Mouse (Mus musculus) brain, embryonic 18.5 days (tissue): ENCODE results near the gene Ets1.

ENCODE experiments used
- DNase-seq: peaks from one replicate; pipeline ENCODE4 v3.0.0-alpha.2; 2012; ENCODE audit warnings: low read depth, low spot score

Gene Ets1

DNA sequence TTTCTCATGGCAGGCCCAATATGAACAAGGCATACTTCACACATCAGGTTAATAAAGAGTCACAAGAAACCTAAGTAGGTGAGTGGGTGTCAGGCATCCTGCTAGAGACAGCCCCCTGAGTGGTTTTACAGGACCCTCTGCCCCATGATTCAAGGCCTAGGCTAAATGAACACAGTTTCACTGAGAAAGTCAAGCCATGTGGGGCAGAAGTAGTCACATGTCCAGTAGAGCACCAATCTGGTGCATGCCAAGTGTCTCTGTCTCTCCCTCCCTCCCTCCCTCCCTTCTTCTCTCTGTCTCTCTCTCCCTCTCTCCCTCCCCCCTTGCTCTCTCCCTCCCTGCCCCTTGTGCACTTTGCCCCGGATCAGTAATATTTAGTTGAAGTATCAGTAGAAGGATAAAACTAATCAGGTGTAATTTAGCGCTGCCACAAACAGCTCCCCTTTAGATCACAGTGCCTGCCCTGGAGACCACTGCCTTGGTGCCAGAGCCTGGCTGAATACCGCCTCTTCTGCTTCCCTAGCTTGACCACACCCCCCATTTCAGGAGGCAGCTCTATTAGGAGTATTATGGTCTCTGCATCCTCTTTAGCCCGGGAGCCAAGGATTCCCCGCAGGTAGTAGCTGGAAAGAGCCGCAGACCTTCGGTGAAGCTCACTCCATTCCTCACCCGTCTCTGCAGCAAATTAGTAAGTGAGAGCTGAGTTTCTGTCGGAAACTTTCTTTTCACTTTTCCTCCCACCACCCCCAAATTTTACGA, at the start of gene Ets1:
Gene Ets1 (plus strand): TSS at position 595 of the 759 bp plus-strand sequence.
- no peak for DNase-seq

- peak; percentile 28 for DNase-seq
Observed at GRCm38 (mm10) chr9:32589900-32590299, 46.1 kb upstream of the Ets1 start.

GRCm38 (mm10) chr9:32590571-32590970, 45.5 kb upstream of the Ets1 start:
- no peak for DNase-seq

DNA sequence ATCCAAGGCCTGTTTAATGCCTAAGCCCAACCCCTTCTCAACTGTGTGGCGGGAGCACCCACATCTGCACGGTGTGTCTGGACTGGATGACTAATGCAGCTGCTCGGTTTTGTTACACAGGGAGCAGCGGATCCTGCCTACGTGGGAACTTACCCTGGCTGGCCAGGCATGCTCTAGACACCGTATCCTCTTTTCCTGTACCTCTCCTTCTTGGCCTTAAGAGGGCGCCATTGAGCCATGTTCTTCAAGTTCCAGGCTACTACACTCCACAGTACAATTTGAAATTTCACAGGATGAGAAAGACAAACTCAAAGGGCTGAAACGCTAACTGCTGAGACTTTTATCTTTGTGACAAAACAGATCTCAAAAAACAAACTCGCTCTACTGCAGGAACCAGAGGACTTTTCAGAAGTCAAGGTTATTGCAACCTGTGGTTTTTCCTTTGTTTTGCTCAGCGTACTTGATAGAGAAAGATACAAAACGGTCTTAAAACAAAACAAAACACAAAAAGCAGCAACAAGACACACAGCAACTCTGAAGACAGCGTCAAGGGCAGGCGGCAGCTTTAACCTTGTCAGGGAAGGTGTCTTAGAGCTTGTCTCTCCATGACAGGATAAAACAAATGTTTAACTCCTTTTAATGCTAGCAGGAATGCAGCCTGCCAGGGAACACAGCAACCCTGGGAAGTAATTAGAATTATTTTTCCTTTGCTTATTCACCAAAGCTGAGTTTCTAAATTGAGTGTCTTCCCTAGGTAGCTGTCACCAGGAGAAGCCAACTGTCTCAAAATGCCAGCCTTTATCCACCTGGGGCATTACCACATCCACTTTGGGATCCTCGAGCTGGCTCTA, 44.1 kb upstream of the Ets1 start:
- DNase-seq = peak; percentile 78

DNA sequence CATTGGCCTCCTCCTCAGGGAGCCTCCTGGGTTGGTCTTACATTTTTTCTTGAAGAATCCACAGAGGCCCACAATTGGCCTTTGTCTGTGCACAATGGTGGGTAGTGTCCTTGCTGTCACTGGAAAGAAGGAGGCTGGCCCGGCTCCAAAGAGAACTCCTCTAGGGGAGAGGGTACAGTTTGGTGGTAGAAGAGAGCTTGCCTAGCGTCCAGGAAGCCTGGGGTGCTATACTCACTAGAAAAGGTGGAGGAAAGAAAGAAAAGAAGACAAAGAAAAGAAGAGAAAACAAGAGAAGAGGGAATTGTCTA, 43.5 kb upstream of the Ets1 start:
- no peak for DNase-seq

DNA sequence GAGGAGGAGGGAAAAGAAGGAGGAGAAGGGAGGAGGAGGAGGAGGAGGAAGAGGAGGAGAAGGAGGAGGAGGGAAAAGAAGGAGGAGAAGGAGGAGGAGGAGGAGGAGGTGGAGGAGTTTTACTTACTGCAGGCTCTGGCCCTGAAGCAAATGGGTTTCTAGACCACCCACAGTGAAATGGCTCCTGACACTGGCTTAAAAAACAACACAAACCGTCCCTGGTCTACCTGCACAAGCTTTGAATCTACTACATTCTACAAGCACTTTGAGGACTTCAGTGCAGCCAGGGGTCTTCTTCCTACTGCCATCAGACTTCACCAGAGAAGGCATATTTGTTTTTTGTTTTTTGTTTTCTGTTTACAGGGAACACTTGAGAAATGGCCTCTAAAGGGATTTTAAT, 42.2 kb upstream of the Ets1 start:
- DNase-seq = no peak

GRCm38 (mm10) chr9:32594346-32594745, 41.7 kb upstream of the Ets1 start:
- no peak for DNase-seq

DNA sequence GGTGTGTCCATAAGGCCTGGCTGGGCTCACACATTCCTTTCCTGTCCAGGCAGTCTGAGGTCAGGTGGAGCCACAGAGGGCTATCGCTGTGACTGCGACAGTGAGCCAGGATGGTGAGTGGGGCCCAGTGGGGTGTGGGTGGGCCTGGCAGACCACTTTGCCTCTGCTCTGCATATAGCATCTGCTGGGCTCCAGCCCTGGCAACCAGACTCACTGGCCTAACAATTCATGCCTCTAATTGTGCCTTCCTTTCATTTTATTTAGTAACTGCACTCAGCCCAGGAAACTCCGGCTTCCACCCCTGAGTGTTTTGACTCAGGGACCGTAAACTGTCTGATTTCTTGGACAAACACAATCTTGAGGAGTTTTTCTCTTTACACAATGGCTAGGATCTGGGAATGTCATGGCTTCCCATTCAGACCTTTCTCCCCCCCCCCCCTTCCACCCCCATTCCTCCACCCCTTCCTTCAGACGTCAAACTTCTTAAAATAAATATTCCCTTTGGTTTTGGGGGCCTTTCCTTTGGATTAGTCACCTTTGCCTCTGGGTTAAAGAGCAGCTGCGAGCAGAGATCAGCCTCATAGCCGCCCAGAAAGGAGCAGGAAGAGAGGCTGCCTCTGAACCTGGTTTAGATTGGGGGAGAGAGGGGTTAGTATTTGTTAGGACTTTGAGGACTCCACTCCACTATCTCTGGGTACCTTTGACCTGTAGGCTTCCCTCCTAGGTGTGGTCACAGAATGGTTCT, 40.8 kb upstream of the Ets1 start:
- no peak for DNase-seq

DNA sequence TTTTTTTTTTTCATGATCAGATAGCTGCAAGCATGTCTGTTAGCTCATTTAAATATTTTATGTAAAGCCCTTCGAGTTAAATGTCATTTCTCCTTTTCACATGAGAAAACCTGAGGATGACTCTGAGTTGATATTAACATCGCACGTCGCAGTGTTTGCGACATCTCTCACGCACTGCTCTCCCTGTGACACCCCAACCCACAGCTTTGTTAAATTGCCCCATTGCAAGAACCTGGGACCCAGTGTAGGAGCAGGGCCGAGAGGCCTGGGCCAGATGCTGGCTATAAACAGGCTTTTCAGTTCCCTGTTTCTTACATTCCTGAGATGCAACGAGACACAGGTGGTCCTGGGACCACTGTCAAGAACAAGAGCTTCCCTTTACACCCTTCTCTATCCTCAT, 39.7 kb upstream of the Ets1 start:
- DNase-seq = no peak

DNA sequence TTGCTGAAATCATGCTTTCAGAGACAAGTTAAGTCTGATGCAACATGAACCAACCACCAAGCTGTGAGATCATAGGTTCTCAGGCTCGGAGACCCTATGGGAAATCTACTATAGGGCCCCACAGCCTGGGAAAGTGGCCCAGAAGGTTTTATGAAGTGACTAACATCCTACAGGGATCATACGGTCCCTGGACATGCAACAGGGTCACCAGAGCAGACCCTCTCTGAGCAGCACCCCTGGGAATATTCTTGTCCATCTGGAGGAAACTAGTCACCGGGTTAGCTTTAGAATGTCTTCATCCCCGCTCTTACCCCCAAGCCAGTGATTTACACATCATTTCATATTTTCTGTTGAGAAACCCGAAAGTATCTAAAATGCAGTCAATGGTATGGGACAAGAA, 34.1 kb upstream of the Ets1 start:
- no peak for DNase-seq

- DNase-seq = no peak
Observed at GRCm38 (mm10) chr9:32603097-32603496, 32.9 kb upstream of the Ets1 start.

GRCm38 (mm10) chr9:32607218-32607617, 28.8 kb upstream of the Ets1 start:
- DNase-seq = no peak

DNA sequence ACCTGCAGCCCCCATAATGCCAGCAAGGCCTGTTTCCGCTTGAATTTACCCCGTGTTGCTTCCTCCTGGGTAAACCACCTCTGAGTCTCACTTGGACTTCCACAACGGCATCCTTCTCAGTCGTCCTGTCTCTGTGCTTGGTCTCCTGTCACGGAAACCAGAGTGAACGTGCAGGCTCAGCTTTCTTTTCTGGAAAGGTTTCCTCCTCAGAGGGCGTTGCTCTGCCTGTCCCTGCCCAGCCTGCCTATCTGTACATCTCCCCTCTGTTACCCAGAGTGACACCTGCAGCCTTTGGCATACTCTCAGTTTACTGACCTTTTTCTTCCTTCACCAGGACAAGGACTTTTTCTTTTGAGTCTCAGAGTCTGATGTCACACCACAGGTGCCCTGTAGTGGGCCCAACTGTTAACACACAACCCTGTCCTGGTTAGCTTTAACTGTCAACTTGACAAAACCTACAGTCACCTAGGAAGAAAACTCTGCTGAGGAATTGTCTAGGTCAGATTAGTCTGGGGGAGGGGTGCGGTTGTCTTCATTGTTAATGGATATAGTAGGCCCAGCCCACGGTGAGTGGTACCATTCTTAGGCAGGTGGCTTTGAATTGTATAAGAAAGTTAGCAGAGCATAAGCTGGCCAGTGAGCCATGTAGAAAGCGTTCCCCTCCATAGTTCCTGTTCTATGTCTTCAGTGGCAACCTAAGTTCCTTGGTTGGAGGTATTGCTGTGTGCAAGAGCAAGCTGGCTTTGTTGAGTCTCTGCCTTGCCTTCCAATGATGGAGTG, 27.0 kb upstream of the Ets1 start:
- no peak for DNase-seq

- DNase-seq = no peak
Observed at GRCm38 (mm10) chr9:32610218-32610617, 25.8 kb upstream of the Ets1 start.

DNA sequence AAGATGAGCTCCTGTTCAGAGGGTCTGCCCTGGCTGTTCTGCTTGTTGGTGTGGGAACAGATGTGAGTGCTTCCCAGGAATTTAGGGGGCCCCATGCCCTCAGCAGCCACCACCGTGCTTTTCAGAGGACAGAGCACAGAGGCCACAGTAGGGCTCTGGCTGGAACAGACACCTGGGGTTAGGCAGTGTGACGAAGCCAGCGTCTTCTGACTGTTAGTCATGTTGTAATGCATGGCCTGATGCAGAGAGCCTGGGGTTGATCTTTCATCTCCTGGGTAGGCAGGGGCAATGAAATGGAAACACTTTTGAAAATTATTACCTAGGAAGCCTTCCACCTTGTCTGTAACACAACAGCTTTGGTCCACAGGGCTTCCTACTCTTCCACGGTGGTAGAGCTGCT, 25.4 kb upstream of the Ets1 start:
- DNase-seq = no peak

- no peak for DNase-seq
Observed at GRCm38 (mm10) chr9:32611340-32611739, 24.7 kb upstream of the Ets1 start.

DNA sequence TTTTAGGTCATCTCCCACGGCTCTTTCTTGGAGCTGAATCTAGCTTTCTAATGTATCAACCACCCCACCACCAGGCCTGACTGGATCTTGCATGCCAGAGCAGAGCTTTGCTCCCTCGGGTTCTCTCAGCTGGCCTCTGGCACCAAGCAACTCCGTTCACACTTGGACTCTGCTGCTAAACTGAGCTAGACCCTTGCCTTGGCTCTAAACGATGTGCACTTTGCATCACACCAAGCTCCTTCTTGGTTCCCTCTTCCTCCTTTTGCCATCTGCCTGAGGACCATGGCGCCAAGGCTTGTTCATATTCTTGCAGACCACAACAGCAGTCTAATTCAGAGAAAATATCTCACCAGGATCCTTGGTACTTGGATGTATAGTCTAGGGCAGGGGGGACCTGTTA, 23.6 kb upstream of the Ets1 start:
- DNase-seq = no peak

GRCm38 (mm10) chr9:32612861-32613421, 23.1 kb upstream of the Ets1 start:
- no peak for DNase-seq

DNA sequence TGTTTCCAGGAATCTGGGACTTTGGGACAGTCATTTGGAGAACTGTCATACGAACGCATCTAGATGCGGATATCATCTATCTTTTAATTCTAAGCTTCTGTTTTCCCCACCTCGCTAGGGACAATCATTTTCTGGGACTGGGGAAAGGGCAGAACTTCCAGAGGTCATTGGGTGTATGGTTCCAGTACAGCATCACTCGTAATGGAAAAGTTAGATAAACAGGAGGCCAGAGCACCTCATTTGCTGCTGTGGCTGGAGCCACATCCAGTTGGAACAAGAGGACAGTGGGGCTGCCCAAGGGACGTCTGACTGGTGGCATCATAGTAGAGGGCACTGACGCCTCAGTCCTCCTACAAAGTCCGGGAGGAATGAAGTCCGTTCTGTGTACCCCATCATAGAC, 21.8 kb upstream of the Ets1 start:
- no peak for DNase-seq

DNA sequence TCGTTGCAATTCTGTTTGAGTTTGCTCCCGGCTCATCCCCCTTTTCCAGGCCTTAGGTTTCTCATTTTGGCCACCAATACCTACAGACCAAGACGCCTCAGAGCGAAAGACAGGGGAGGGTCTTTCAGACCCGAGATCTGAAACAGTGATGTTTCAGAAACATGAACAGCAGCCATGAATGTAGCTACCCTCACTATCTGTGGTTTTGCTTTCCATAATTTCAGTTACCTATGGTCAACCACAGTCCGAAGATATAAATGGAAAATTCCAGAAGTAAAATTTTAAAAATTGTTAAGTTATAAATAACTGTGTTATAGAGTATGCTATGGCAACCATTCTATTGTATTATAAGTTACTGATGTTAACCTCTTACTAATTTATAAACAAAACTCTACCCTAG, 20.6 kb upstream of the Ets1 start:
- DNase-seq = no peak

- DNase-seq = no peak
Observed at GRCm38 (mm10) chr9:32615986-32616385, 20.0 kb upstream of the Ets1 start.
